Mouse (Mus musculus): ENCODE results near the gene Dntt. TPM values are rescaled to one million over a fixed set of nuclear protein-coding genes. Genes with fewer than 3 reads are reported as not detected.

Dntt gene
- not detected in 2 replicates for polyA plus RNA-seq (2015; fragmentation: Nextera tagmentation; extraction: Ambion mirVana)

DNA sequence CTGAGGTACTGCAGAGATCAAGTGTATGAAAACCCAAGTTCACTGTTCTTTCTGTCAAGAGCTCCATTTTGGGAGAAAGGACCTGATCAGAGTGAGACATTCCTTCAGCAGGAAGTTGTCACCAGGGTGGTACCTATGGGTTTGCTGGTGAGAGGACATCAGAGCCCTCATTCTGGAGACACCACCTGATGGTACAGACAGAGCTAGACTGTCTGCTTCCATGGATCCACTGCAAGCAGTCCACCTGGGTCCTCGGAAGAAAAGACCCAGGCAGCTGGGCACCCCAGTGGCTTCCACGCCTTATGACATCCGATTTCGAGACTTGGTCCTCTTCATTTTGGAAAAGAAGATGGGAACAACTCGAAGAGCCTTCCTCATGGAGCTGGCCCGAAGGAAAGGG lies at the start of gene Dntt:
Gene Dntt (plus strand): TSS at position 57 of the 400 bp plus-strand sequence.
- DNase-seq (ENCODE audit: low spot score) (no peak), ATAC-seq (ENCODE audit: low FRiP score, low TSS enrichment) (no peak)
- Histone ChIP-seq H3K4me2 (replicated peaks; ENCODE audit: low read depth) (no peak within 1 kb of the TSS), H3K27me3 (ENCODE audit: control insufficient read depth, insufficient read depth, low read length) (no peaks in the 10 kb centered on the region), H3K4me1 (replicated peaks; ENCODE audit: control insufficient read depth, insufficient read depth) (no peaks in the 10 kb centered on the region), H3K9me3 (ENCODE audit: control insufficient read depth, low read length) (no peaks in the 10 kb centered on the region), H3K4me3 (ENCODE audit: low read depth, low read length) (no peak within 1 kb of the TSS), H3K9ac (ENCODE audit: low read length) (no peak within 1 kb of the TSS), H3K36me3 (ENCODE audit: control insufficient read depth, insufficient read depth, low read length) (no peaks in the 10 kb centered on the region), H3K27ac (replicated peaks) (no peak within 1 kb of the TSS)
- TF ChIP-seq CTCF (IDR thresholded peaks at IDR 0.05; ENCODE audit: low read depth) = no peak
- TF ChIP-seq EP300 (optimal IDR thresholded peaks at IDR 0.05) = no peak
- 80% methylated on average over 6 of the region's 6 CpGs for WGBS

DNA sequence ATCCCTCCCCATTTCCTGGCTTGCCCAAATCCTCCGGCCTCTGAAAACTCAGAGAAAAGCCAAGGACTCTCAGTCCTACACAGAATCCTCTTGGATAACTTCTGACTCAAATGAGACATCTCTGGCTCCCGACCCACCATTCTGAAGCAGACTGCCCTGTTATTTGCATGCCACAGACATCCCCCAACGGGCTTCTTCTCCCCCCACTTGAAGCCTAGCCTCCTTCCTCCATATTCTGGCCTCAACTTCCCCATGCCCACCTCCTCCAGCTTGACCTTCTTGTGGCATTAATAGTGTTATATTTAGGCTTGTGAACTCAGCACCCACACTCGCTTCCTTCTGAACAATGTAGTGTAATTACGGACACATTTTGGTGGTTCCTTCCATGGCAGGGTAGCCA lies 48.4 kb upstream of the Dntt start:
- H3K27ac ChIP-seq (replicated peaks) = no peak overlapping the region
- no peak overlapping the region for H3K4me2 ChIP-seq (replicated peaks; ENCODE audit: low read depth)
- TF ChIP-seq CTCF (IDR thresholded peaks at IDR 0.05; ENCODE audit: low read depth) (no peak), EP300 (optimal IDR thresholded peaks at IDR 0.05) (no peak)
- H3K36me3 ChIP-seq (ENCODE audit: control insufficient read depth, insufficient read depth, low read length) = no peaks in the 10 kb centered on the region
- no peak overlapping the region for H3K4me3 ChIP-seq (ENCODE audit: low read depth, low read length)
- 77% methylated on average over 5 of the region's 5 CpGs for WGBS
- no peaks in the 10 kb centered on the region for H3K9me3 ChIP-seq (ENCODE audit: control insufficient read depth, low read length)
- no peaks in the 10 kb centered on the region for H3K4me1 ChIP-seq (replicated peaks; ENCODE audit: control insufficient read depth, insufficient read depth)
- ATAC-seq (ENCODE audit: low FRiP score, low TSS enrichment) = no peak
- DNase-seq (ENCODE audit: low spot score) = no peak
- H3K9ac ChIP-seq (ENCODE audit: low read length) = no peak overlapping the region
- H3K27me3 ChIP-seq (ENCODE audit: control insufficient read depth, insufficient read depth, low read length) = no peaks in the 10 kb centered on the region

DNA sequence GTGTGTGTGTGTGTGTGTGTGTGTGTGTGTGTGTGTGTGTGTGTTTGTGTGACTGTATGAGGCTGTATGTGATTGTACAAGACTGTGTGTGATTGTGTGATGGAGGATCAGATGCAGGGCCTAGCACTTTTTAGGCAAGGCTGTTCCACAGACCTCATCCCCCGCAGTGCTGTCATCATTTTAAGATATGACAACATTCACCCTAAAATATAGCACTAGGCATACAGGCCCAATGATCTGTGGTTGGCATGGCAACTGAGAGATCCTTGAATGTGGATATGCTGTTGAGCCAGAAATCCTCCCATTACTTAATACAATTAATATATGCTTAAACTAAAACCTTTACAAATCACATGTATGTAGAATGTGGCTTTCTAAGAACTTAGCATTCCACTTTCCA lies 44.5 kb upstream of the Dntt start:
- Histone ChIP-seq H3K27me3 (ENCODE audit: control insufficient read depth, insufficient read depth, low read length) (no peaks in the 10 kb centered on the region), H3K9ac (ENCODE audit: low read length) (no peak overlapping the region), H3K9me3 (ENCODE audit: control insufficient read depth, low read length) (no peaks in the 10 kb centered on the region), H3K4me3 (ENCODE audit: low read depth, low read length) (no peak overlapping the region), H3K4me2 (replicated peaks; ENCODE audit: low read depth) (no peak overlapping the region), H3K36me3 (ENCODE audit: control insufficient read depth, insufficient read depth, low read length) (no peaks in the 10 kb centered on the region), H3K4me1 (replicated peaks; ENCODE audit: control insufficient read depth, insufficient read depth) (no peaks in the 10 kb centered on the region), H3K27ac (replicated peaks) (no peak overlapping the region)
- DNase-seq (ENCODE audit: low spot score) = no peak
- TF ChIP-seq CTCF (IDR thresholded peaks at IDR 0.05; ENCODE audit: low read depth) = no peak
- TF ChIP-seq EP300 (optimal IDR thresholded peaks at IDR 0.05) = no peak
- 93% methylated on average over 1 of the region's 1 CpGs for WGBS
- no peak for ATAC-seq (ENCODE audit: low FRiP score, low TSS enrichment)

DNA sequence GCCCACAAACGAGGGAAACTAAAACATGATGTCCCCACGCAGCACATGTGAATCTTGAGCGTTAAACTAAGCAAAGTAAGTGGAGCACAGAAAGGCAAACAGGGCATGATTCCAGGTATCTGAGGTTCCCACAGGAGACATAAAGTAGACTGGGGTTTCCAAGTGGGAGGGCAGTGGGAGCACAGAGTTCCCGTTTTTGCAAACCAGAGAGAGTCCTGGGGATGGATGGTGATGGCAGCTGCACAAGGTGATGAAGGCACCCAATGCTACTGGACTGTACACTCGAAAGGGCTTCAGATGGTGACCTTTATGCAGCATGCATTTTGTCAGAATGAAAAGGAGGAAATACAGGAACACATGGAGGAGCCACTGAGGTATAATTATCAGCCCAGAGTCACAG lies 40.2 kb upstream of the Dntt start:
- ATAC-seq (ENCODE audit: low FRiP score, low TSS enrichment) (no peak), DNase-seq (ENCODE audit: low spot score) (no peak)
- no peaks in the 10 kb centered on the region for H3K9me3 ChIP-seq (ENCODE audit: control insufficient read depth, low read length)
- WGBS = 78% methylated on average over 5 of the region's 5 CpGs
- H3K4me2 ChIP-seq (replicated peaks; ENCODE audit: low read depth) = no peak overlapping the region
- H3K4me1 ChIP-seq (replicated peaks; ENCODE audit: control insufficient read depth, insufficient read depth) = no peaks in the 10 kb centered on the region
- TF ChIP-seq EP300 (optimal IDR thresholded peaks at IDR 0.05) (no peak), CTCF (IDR thresholded peaks at IDR 0.05; ENCODE audit: low read depth) (no peak)
- H3K9ac ChIP-seq (ENCODE audit: low read length) = no peak overlapping the region
- H3K36me3 ChIP-seq (ENCODE audit: control insufficient read depth, insufficient read depth, low read length) = no peaks in the 10 kb centered on the region
- H3K27me3 ChIP-seq (ENCODE audit: control insufficient read depth, insufficient read depth, low read length) = no peaks in the 10 kb centered on the region
- no peak overlapping the region for H3K4me3 ChIP-seq (ENCODE audit: low read depth, low read length)
- no peak overlapping the region for H3K27ac ChIP-seq (replicated peaks)

DNA sequence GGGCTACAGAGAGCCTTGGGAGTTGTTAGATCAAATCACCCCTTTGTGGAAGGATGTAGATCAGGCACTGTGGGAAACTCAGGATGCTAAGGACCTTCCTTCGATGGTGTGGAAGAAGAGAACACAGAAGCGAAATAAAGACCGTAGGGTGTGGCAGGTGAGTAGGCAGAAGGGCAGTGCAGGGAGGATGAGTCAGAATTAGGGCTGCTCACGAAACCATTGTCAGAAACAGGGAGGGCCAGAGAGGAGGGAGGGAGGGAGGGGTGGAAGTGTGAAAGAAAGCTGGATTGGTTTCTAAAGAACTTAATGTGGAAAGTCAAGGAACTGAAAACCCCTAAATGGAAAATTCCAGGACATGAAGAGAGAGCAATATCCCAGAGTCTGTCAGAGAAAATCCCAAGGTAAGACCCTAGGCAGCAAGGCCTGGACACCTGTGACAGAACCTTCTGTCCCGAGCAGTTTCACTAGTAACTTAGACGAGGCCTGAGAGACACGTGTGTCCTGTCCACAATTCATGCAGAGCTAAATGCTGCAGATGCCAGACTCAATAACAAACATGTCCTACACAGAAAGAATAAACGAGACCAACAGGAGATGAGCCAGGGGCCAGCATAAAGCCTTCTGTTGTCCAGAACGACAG lies 39.0 kb upstream of the Dntt start:
- ATAC-seq (ENCODE audit: low FRiP score, low TSS enrichment) = no peak
- H3K4me1 ChIP-seq (replicated peaks; ENCODE audit: control insufficient read depth, insufficient read depth) = no peaks in the 10 kb centered on the region

DNA sequence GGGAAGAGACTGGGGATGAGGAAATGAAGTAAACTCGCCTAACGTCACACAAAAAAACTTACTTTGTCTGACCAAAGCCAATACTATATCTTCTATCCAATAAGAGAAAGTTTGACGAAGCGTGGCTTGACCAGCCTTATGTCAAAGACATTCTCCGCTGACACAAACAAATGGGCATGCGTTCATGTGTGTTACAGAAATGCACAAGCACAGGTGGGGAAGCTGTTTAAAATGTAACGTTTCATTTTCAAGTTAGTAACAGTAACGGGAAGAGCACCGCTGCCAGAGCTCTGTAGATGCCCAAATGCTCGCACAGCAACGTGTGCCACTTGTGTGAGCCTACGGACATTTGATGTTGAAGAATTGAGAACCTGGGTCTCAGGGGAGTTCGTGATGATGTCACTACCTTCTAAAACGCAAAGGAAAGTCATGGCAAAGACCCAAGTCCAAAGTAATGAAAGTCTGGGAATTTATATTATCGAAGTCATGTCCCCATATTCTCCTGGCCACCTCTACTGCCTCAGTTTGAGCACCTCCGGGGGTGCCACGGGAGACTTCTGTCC lies 38.2 kb upstream of the Dntt start:
- Histone ChIP-seq H3K36me3 (ENCODE audit: control insufficient read depth, insufficient read depth, low read length) (no peaks in the 10 kb centered on the region), H3K4me1 (replicated peaks; ENCODE audit: control insufficient read depth, insufficient read depth) (no peaks in the 10 kb centered on the region), H3K9me3 (ENCODE audit: control insufficient read depth, low read length) (no peaks in the 10 kb centered on the region), H3K4me3 (ENCODE audit: low read depth, low read length) (no peak overlapping the region), H3K4me2 (replicated peaks; ENCODE audit: low read depth) (no peak overlapping the region), H3K9ac (ENCODE audit: low read length) (no peak overlapping the region), H3K27me3 (ENCODE audit: control insufficient read depth, insufficient read depth, low read length) (no peaks in the 10 kb centered on the region), H3K27ac (replicated peaks) (no peak overlapping the region)
- WGBS = 89% methylated on average over 17 of the region's 17 CpGs
- TF ChIP-seq EP300 (optimal IDR thresholded peaks at IDR 0.05) (no peak), CTCF (IDR thresholded peaks at IDR 0.05; ENCODE audit: low read depth) (no peak)
- DNase-seq (ENCODE audit: low spot score) (no peak), ATAC-seq (ENCODE audit: low FRiP score, low TSS enrichment) (no peak)

More for the DNA sequence above, 39.0 kb upstream of the Dntt start:
- Histone ChIP-seq H3K27ac (replicated peaks) (no peak overlapping the region), H3K4me3 (ENCODE audit: low read depth, low read length) (no peak overlapping the region), H3K9ac (ENCODE audit: low read length) (no peak overlapping the region), H3K36me3 (ENCODE audit: control insufficient read depth, insufficient read depth, low read length) (no peaks in the 10 kb centered on the region), H3K27me3 (ENCODE audit: control insufficient read depth, insufficient read depth, low read length) (no peaks in the 10 kb centered on the region), H3K4me2 (replicated peaks; ENCODE audit: low read depth) (no peak overlapping the region), H3K9me3 (ENCODE audit: control insufficient read depth, low read length) (no peaks in the 10 kb centered on the region)
- no peak for DNase-seq (ENCODE audit: low spot score)
- TF ChIP-seq CTCF (IDR thresholded peaks at IDR 0.05; ENCODE audit: low read depth) = no peak
- no peak for TF ChIP-seq EP300 (optimal IDR thresholded peaks at IDR 0.05)
- WGBS = 72% methylated on average over 9 of the region's 9 CpGs
